Mouse (Mus musculus) myocyte (in vitro differentiated cells): ENCODE measurements around the gene Pstk.

ENCODE experiments used
- MAX ChIP-seq: IDR thresholded peaks from one replicate; pipeline ENCODE4 v1.6.1; 2011; ENCODE audit warnings: low read depth, mild to moderate bottlenecking, control low read depth
- POLR2A ChIP-seq: IDR thresholded peaks from one replicate; pipeline ENCODE4 v1.6.1; 2011; ENCODE audit warnings: low read depth, mild to moderate bottlenecking, control low read depth, moderate library complexity; ENCODE audit not compliant: insufficient read length
- TCF12 ChIP-seq: IDR thresholded peaks from one replicate; pipeline ENCODE4 v1.6.1; 2011; ENCODE audit warnings: mild to moderate bottlenecking, control low read depth; ENCODE audit not compliant: poor library complexity, insufficient read depth, severe bottlenecking
- USF1 ChIP-seq: IDR thresholded peaks from one replicate; pipeline ENCODE4 v1.6.1; 2011; ENCODE audit warnings: low read depth, mild to moderate bottlenecking, control low read depth, moderate library complexity

- no peak for TF ChIP-seq POLR2A
- no peak for TF ChIP-seq USF1
- TF ChIP-seq MAX: no peak
- TF ChIP-seq TCF12: no peak
These were observed 41.0 kb downstream of the Pstk start for GRCm38 (mm10) chr7:131411941-131412270.
